Mouse (Mus musculus) lung, embryonic 16.5 days (tissue): ENCODE results near the gene Fcgrt. TPM values are rescaled to one million over a fixed set of nuclear protein-coding genes. Genes with fewer than 3 reads are reported as not detected.
"Not testable (repeated sequence)": the region's sequence is repeated elsewhere in the genome, so short reads cannot be mapped to it uniquely, and the experiment has no call there.

Experiments used
- ATAC-seq: fragments of 200-750 bp; cut with Nextera tagmentation; 2 replicates; pipeline ENCODE4 v1.8.0; 2017; ENCODE audit warnings: low read depth, mild to moderate bottlenecking, moderate library complexity
- H3K27ac ChIP-seq: fragments of 300-500 bp; sonication (generic); 2 replicates; pipeline ENCODE4 v1.5.1; 2014; ENCODE audit warnings: mild to moderate bottlenecking, control low read depth, low read length
- H3K27me3 ChIP-seq: fragments of 300-500 bp; sonication (generic); 2 replicates; pipeline ENCODE4 v1.6.1; 2014; ENCODE audit warnings: low read depth, low read length, mixed read lengths; ENCODE audit not compliant: control insufficient read depth, insufficient read depth
- H3K36me3 ChIP-seq: fragments of 300-500 bp; sonication (generic); 2 replicates; pipeline ENCODE4 v1.6.1; 2014; ENCODE audit warnings: low read length; ENCODE audit not compliant: control insufficient read depth, insufficient read depth
- H3K4me1 ChIP-seq: fragments of 300-500 bp; sonication (generic); replicated peaks from 2 replicates; pipeline ENCODE4 v1.6.1; 2014; ENCODE audit warnings: low read length, mixed read lengths; ENCODE audit not compliant: control insufficient read depth, insufficient read depth
- H3K4me2 ChIP-seq: fragments of 300-500 bp; sonication (generic); 2 replicates; pipeline ENCODE4 v1.6.1; 2014; ENCODE audit warnings: low read depth, low read length, control low read depth
- H3K4me3 ChIP-seq: fragments of 300-500 bp; sonication (generic); 2 replicates; pipeline ENCODE4 v1.5.1; 2014; ENCODE audit warnings: mild to moderate bottlenecking, low read length, control low read depth
- H3K9ac ChIP-seq: fragments of 300-500 bp; sonication (generic); 2 replicates; pipeline ENCODE4 v1.6.1; 2014; ENCODE audit warnings: low read length, control low read depth
- H3K9me3 ChIP-seq: fragments of 300-500 bp; sonication (generic); 2 replicates; pipeline ENCODE4 v1.6.1; 2016; ENCODE audit warnings: low read length; ENCODE audit not compliant: control insufficient read depth
- WGBS: fragments of 180-500 bp; shearing (Covaris S2); extraction: QIAGEN DNeasy Blood & Tissue Kit; methylation state at CpG from one replicate; pipeline ENCODE4 v1.1.7; 2014; 5-methylcytosine and 5-hydroxymethylcytosine counted together
- polyA plus RNA-seq: library from polyadenylated mRNA; unstranded; fragments of >200 nt; fragmentation: Nextera tagmentation; extraction: Ambion mirVana; gene quantifications from 2 replicates; pipeline ENCODE4 v1.2.1, GENCODE M21; 2015

Fcgrt gene
- polyA plus RNA-seq, 1 experiment from 2014 or later, result 93.7 TPM

- Histone ChIP-seq H3K27me3 (no peaks in the 10 kb centered on the region), H3K4me1 (peaks cover 22% of the 10 kb centered on the region), H3K9me3 (no peaks in the 10 kb centered on the region), H3K36me3 (no peaks in the 10 kb centered on the region), H3K4me3 (no peak overlapping the region), H3K9ac (no peak overlapping the region), H3K27ac (no peak overlapping the region), H3K4me2 (no peak overlapping the region)
- WGBS, result 77% methylated on average over 8 of the region's 8 CpGs
- no peak for ATAC-seq
Observed at GRCm38 (mm10) chr7:45105491-45105890, 1.8 kb upstream of the Fcgrt start.

GRCm38 (mm10) chr7:45104941-45105340 lies 1.3 kb upstream of the Fcgrt start:
- 64% methylated on average over 5 of the region's 5 CpGs for WGBS
- no peak for ATAC-seq

GRCm38 (mm10) chr7:45102940-45103585 lies 588 bp downstream of the Fcgrt start:
- Histone ChIP-seq H3K27ac (peak overlapping the region; percentile 91), H3K4me1 (peaks cover 22% of the 10 kb centered on the region), H3K4me2 (peak overlapping the region; percentile 69), H3K9ac (peak overlapping the region; percentile 74), H3K4me3 (peak overlapping the region; percentile 56), H3K36me3 (peaks cover 4% of the 10 kb centered on the region; the same call in 1 of the 2 replicates), H3K27me3 (no peaks in the 10 kb centered on the region), H3K9me3 (no peaks in the 10 kb centered on the region)
- ATAC-seq, result peak; percentile 10; the same call in 1 of the 2 replicates
- WGBS, result 36% methylated on average over 9 of the region's 9 CpGs

More at GRCm38 (mm10) chr7:45104941-45105340, 1.3 kb upstream of the Fcgrt start:
- Histone ChIP-seq H3K9me3 (no peaks in the 10 kb centered on the region), H3K9ac (no peak overlapping the region), H3K4me2 (no peak overlapping the region), H3K27ac (no peak overlapping the region), H3K36me3 (no peaks in the 10 kb centered on the region), H3K4me1 (peaks cover 22% of the 10 kb centered on the region), H3K27me3 (no peaks in the 10 kb centered on the region), H3K4me3 (no peak overlapping the region)

- Histone ChIP-seq H3K9ac (peak overlapping the region; percentile 74), H3K27ac (no peak overlapping the region; the same call in 1 of the 2 replicates), H3K27me3 (no peaks in the 10 kb centered on the region), H3K9me3 (no peaks in the 10 kb centered on the region), H3K36me3 (peaks cover 4% of the 10 kb centered on the region; the same call in 1 of the 2 replicates), H3K4me1 (peaks cover 22% of the 10 kb centered on the region), H3K4me2 (peak overlapping the region; percentile 69), H3K4me3 (peak overlapping the region; percentile 56)
- ATAC-seq, result no peak
- 69% methylated on average over 11 of the region's 11 CpGs for WGBS
Observed at GRCm38 (mm10) chr7:45102441-45102840, 1.2 kb downstream of the Fcgrt start.

- Histone ChIP-seq H3K9ac (no peak overlapping the region), H3K4me3 (no peak overlapping the region), H3K27ac (no peak overlapping the region), H3K36me3 (peaks cover 6% of the 10 kb centered on the region; the same call in 1 of the 2 replicates), H3K4me1 (peaks cover 22% of the 10 kb centered on the region), H3K27me3 (no peaks in the 10 kb centered on the region), H3K9me3 (no peaks in the 10 kb centered on the region), H3K4me2 (no peak overlapping the region)
- ATAC-seq, result no peak
- 75% methylated on average over 6 of the region's 6 CpGs for whole genome bisulfite sequencing
Observed at GRCm38 (mm10) chr7:45100046-45100445, 3.6 kb downstream of the Fcgrt start.

- WGBS, result 87% methylated on average over 8 of the region's 8 CpGs
- ATAC-seq, result no peak
- Histone ChIP-seq H3K9me3 (no peaks in the 10 kb centered on the region), H3K27ac (no peak overlapping the region), H3K36me3 (peaks cover 6% of the 10 kb centered on the region; the same call in 1 of the 2 replicates), H3K4me3 (no peak overlapping the region), H3K27me3 (no peaks in the 10 kb centered on the region), H3K4me1 (peaks cover 14% of the 10 kb centered on the region), H3K9ac (no peak overlapping the region), H3K4me2 (no peak overlapping the region)
Observed at GRCm38 (mm10) chr7:45098541-45099240, 5.0 kb downstream of the Fcgrt start.

- Histone ChIP-seq H3K36me3 (peaks cover 6% of the 10 kb centered on the region; the same call in 1 of the 2 replicates), H3K4me1 (peaks cover 11% of the 10 kb centered on the region), H3K4me3 (no peak overlapping the region), H3K9ac (no peak overlapping the region), H3K27me3 (no peaks in the 10 kb centered on the region), H3K9me3 (no peaks in the 10 kb centered on the region), H3K4me2 (no peak overlapping the region), H3K27ac (0 out of 2 replicates have a peak overlapping the region, but pooled peaks have one; percentile 4)
- WGBS, result 47% methylated on average over 6 of the region's 6 CpGs
- ATAC-seq, result no peak
Observed at GRCm38 (mm10) chr7:45097479-45097878, 6.2 kb downstream of the Fcgrt start.

GRCm38 (mm10) chr7:45095965-45096364 lies 7.7 kb downstream of the Fcgrt start:
- H3K4me3 ChIP-seq, result not testable (repeated sequence)
- WGBS, result 90% methylated on average over 14 of the region's 14 CpGs

GRCm38 (mm10) chr7:45095367-45095766 lies 8.3 kb downstream of the Fcgrt start:
- peaks cover 6% of the 10 kb centered on the region; the same call in 1 of the 2 replicates for H3K36me3 ChIP-seq
- H3K27ac ChIP-seq, result no peak overlapping the region
- no peak overlapping the region for H3K4me2 ChIP-seq
- no peaks in the 10 kb centered on the region for H3K27me3 ChIP-seq
- H3K9me3 ChIP-seq, result no peaks in the 10 kb centered on the region
- no peak overlapping the region for H3K9ac ChIP-seq
- H3K4me3 ChIP-seq, result no peak overlapping the region
- WGBS, result 78% methylated on average over 6 of the region's 6 CpGs
- ATAC-seq, result no peak
- H3K4me1 ChIP-seq, result peaks cover 17% of the 10 kb centered on the region

More at GRCm38 (mm10) chr7:45095965-45096364, 7.7 kb downstream of the Fcgrt start:
- not testable (repeated sequence) for H3K9ac ChIP-seq, ATAC-seq, H3K9me3 ChIP-seq, H3K27ac ChIP-seq, H3K36me3 ChIP-seq, H3K27me3 ChIP-seq, H3K4me2 ChIP-seq
- peaks cover 11% of the 10 kb centered on the region for H3K4me1 ChIP-seq
